Mouse (Mus musculus) forebrain, embryonic 10.5 days (tissue): ENCODE results near the gene Itga6. TPM values are rescaled to one million over a fixed set of nuclear protein-coding genes. Genes with fewer than 3 reads are reported as not detected.
"Not testable (repeated sequence)": the region's sequence is repeated elsewhere in the genome, so short reads cannot be mapped to it uniquely, and the experiment has no call there.

Experiments
- DNase-seq: peaks from one replicate; pipeline ENCODE4 v3.0.0-alpha.2; 2017; ENCODE audit warnings: low spot score; ENCODE audit errors: extremely low spot score
- H3K27ac ChIP-seq: fragments of 300-500 bp; sonication (generic); 2 replicates; pipeline ENCODE4 v1.5.1; 2016; ENCODE audit warnings: mild to moderate bottlenecking
- H3K27me3 ChIP-seq: fragments of 300-500 bp; sonication (generic); 2 replicates; pipeline ENCODE4 v1.6.1; 2016; ENCODE audit warnings: mild to moderate bottlenecking; ENCODE audit not compliant: poor library complexity, severe bottlenecking
- H3K36me3 ChIP-seq: fragments of 300-500 bp; sonication (generic); replicated peaks from 2 replicates; pipeline ENCODE4 v1.6.1; 2016; ENCODE audit warnings: mild to moderate bottlenecking, moderate library complexity
- H3K4me1 ChIP-seq: fragments of 300-500 bp; sonication (generic); 2 replicates; pipeline ENCODE4 v1.6.1; 2016
- H3K4me3 ChIP-seq: fragments of 300-500 bp; sonication (generic); 2 replicates; pipeline ENCODE4 v1.5.1; 2016; ENCODE audit warnings: mild to moderate bottlenecking, moderate library complexity
- H3K9me3 ChIP-seq: fragments of 300-500 bp; sonication (generic); 2 replicates; pipeline ENCODE4 v1.6.1; 2016; ENCODE audit warnings: mild to moderate bottlenecking, moderate library complexity
- WGBS: fragments of 180-500 bp; shearing (Covaris S2); methylation state at CpG from one replicate; pipeline ENCODE4 v1.1.7; 2016; 5-methylcytosine and 5-hydroxymethylcytosine counted together
- polyA plus RNA-seq: library from polyadenylated mRNA; unstranded; fragments of >200 nt; fragmentation: Nextera tagmentation; extraction: Ambion mirVana; gene quantifications from 2 replicates; pipeline ENCODE4 v1.2.1, GENCODE M21; 2016

Itga6 gene
- polyA plus RNA-seq, 1 experiment from 2014 or later, result 45.7 TPM

DNA sequence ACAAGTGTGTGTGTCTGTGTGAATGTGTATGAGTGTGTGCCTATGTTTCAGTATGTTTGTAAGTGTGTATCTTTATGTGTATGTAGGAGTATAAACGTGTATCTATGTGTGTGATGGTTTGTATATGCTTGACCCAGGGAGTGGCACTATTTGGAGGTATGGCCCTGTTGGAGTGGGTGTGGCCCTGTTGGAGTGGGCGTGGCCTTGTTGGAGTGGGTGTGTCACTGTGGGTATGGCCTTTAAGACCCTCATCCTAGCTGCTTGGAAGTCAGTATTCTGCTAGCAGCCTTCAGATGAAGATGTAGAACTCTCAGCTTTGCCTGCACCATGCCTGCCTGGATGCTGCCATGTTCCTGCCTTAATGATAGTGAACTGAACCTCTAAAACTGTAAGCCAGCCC is 24.9 kb upstream of the Itga6 start:
- not testable (repeated sequence) for H3K9me3 ChIP-seq, DNase-seq, H3K36me3 ChIP-seq, H3K27ac ChIP-seq, H3K27me3 ChIP-seq, H3K4me3 ChIP-seq
- peaks cover 12% of the 10 kb centered on the region for H3K4me1 ChIP-seq
- 63% methylated on average over 2 of the region's 2 CpGs for WGBS

GRCm38 (mm10) chr2:71722913-71723312 is 22.5 kb upstream of the Itga6 start:
- H3K9me3 ChIP-seq, result no peaks in the 10 kb centered on the region
- no peaks in the 10 kb centered on the region for H3K27me3 ChIP-seq
- peaks cover 12% of the 10 kb centered on the region for H3K4me1 ChIP-seq
- H3K36me3 ChIP-seq, result no peaks in the 10 kb centered on the region
- no peak overlapping the region for H3K4me3 ChIP-seq
- no peak for DNase-seq
- WGBS, result 93% methylated on average over 5 of the region's 5 CpGs
- no peak overlapping the region for H3K27ac ChIP-seq

DNA sequence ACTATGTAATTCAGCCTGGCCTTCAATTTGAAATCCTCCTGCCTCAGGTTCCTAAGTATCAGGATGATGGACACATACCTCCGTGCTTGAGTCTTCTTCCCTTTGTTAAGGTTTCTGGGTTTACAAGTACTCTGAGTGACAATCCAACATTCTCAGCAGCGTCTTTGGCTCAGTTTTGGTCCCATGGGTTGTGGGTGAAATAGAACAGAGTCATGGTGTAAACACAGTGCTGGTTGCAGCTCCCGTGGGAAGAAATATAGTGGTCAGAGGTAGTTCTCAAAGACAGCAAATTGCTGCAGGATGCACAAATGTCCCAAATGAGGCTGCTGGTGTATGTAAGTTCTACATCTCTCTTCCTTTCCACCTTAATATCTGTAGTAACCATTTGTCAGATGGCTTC is 21.8 kb upstream of the Itga6 start:
- Histone ChIP-seq H3K27ac (no peak overlapping the region), H3K36me3 (no peaks in the 10 kb centered on the region), H3K27me3 (no peaks in the 10 kb centered on the region), H3K9me3 (no peaks in the 10 kb centered on the region), H3K4me3 (no peak overlapping the region), H3K4me1 (peaks cover 12% of the 10 kb centered on the region)
- WGBS, result 85% methylated on average over 3 of the region's 3 CpGs
- no peak for DNase-seq

- DNase-seq, result no peak
- Histone ChIP-seq H3K4me1 (peaks cover 9% of the 10 kb centered on the region), H3K4me3 (no peak overlapping the region), H3K27me3 (no peaks in the 10 kb centered on the region), H3K9me3 (no peaks in the 10 kb centered on the region), H3K27ac (no peak overlapping the region), H3K36me3 (no peaks in the 10 kb centered on the region)
- 87% methylated on average over 6 of the region's 6 CpGs for WGBS
These were observed 21.4 kb upstream of the Itga6 start for GRCm38 (mm10) chr2:71724028-71724427.

- no peak for DNase-seq
- Histone ChIP-seq H3K9me3 (no peaks in the 10 kb centered on the region), H3K27me3 (no peaks in the 10 kb centered on the region), H3K4me1 (no peaks in the 10 kb centered on the region), H3K4me3 (no peak overlapping the region), H3K27ac (no peak overlapping the region), H3K36me3 (no peaks in the 10 kb centered on the region)
- WGBS, result 96% methylated on average over 1 of the region's 1 CpGs
These were observed 20.0 kb upstream of the Itga6 start for GRCm38 (mm10) chr2:71725446-71725845.

- DNase-seq, result no peak
- H3K36me3 ChIP-seq, result no peaks in the 10 kb centered on the region
- no peaks in the 10 kb centered on the region for H3K27me3 ChIP-seq
- no peak overlapping the region for H3K27ac ChIP-seq
- no peak overlapping the region for H3K4me3 ChIP-seq
- no peaks in the 10 kb centered on the region for H3K9me3 ChIP-seq
- H3K4me1 ChIP-seq, result peaks cover 12% of the 10 kb centered on the region
- 92% methylated on average over 7 of the region's 7 CpGs for WGBS
These were observed 18.3 kb upstream of the Itga6 start for GRCm38 (mm10) chr2:71726883-71727676.

DNA sequence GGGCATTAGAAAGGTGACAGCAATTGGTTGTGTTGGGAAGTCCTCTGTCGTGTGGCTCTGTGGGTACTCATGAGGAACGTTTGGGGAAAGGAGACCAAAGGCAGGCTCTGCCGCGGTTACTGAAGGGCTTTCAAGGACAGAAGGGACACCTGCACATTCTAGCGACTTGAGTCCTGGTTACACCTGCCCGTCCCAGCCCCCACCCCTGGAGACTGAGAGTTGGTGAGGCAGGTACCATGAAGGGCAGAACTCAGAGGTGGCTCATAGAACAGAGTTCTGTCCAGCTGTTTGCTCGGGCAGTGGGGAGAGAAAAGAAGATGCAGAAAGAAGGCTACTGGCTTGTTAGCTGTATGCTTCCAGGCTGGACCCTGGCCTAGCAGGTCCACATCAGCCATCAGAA is 17.1 kb upstream of the Itga6 start:
- H3K27ac ChIP-seq, result peak overlapping the region; percentile 20; the same call in 1 of the 2 replicates
- WGBS, result 89% methylated on average over 7 of the region's 7 CpGs
- H3K4me1 ChIP-seq, result peaks cover 18% of the 10 kb centered on the region
- DNase-seq, result no peak
- no peaks in the 10 kb centered on the region for H3K36me3 ChIP-seq
- H3K4me3 ChIP-seq, result no peak overlapping the region
- no peaks in the 10 kb centered on the region for H3K27me3 ChIP-seq
- H3K9me3 ChIP-seq, result no peaks in the 10 kb centered on the region

GRCm38 (mm10) chr2:71728796-71729195 is 16.6 kb upstream of the Itga6 start:
- no peak for DNase-seq
- Histone ChIP-seq H3K4me1 (peaks cover 18% of the 10 kb centered on the region), H3K4me3 (no peak overlapping the region), H3K27ac (peak overlapping the region; percentile 20), H3K27me3 (no peaks in the 10 kb centered on the region), H3K9me3 (no peaks in the 10 kb centered on the region), H3K36me3 (no peaks in the 10 kb centered on the region)
- 81% methylated on average over 5 of the region's 5 CpGs for WGBS

DNA sequence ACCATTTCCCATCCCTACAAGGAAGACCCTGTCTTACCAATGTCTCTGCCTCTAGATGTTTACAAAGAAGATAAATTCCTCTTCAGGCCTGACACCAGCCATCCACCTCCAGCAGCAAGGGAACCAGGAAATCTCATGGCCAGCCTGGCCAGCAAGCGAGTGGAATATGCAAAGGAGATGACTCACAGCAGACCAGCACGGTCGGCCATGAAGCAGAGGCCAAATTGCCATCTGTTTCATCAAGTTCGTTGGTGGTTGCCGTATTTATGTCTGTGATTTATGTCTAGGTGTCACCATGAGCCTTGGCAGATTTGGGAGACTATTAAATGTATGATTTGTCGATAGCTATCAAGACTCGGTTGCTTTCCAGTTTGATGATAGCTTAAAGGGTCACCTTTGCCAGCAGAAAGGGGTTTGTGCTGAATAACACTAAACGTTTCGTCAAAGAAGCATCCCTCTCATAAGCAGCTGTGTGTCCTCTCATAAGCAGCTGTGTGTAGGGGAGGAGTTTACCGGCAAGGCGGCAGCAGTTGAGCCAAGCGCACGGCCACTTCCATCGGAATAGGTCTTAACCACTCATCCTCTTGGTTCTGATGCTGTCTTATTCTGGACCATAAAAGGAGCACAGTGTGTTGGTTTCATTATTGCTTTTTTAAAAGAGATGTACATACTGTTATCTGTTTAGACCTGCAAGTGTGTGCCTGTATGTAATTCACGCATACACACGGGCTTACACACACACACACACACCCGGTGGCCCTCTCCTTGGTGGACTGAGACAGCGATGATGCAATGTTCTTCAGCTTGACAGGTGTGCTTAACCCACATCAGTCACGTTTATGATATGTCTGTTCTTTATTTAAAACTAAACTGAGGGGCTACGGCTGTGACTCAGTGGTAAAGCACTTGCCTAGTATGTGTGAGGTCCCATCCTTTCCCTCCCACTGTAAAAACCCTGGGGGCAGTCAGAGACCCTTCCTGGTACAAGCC is 14.5 kb upstream of the Itga6 start:
- DNase-seq, result no peak
- Histone ChIP-seq H3K27me3 (no peaks in the 10 kb centered on the region), H3K4me1 (peaks cover 18% of the 10 kb centered on the region), H3K36me3 (no peaks in the 10 kb centered on the region), H3K4me3 (no peak overlapping the region), H3K27ac (no peak overlapping the region), H3K9me3 (no peaks in the 10 kb centered on the region)
- WGBS, result 91% methylated on average over 20 of the region's 20 CpGs

DNA sequence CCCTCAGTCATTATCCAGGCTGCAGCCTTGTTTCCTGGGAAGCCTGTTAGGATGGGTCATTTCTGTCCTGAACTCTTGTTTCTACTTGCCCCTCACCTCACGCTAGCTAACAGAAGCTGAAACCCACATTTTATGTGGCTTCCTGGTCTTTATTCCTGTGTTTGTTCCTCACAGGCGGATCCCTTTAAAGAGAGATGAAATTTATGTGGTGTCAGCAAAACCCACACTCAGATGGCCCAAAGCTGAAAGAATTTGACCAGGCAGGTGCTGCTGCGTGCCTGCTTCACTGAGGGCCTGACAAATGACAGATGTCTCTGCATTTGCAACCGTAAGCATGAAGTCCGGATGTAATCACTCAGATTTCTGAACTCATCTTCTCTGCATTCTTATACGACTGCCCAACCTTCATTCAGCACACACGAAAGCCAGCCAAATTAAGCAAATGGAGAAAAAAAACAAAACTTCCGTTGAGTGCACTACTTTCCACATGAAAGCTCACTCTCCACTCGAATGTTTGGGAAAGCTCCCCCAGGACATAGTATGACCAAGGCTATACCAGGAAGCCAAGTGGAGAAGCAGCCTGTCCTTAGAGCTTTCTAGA is 10.5 kb upstream of the Itga6 start:
- Histone ChIP-seq H3K4me1 (peaks cover 38% of the 10 kb centered on the region), H3K9me3 (peaks cover 3% of the 10 kb centered on the region; the same call in 1 of the 2 replicates), H3K36me3 (no peaks in the 10 kb centered on the region), H3K4me3 (no peak overlapping the region), H3K27me3 (no peaks in the 10 kb centered on the region), H3K27ac (no peak overlapping the region)
- WGBS, result 90% methylated on average over 9 of the region's 9 CpGs
- DNase-seq, result no peak

- no peak for DNase-seq
- Histone ChIP-seq H3K4me1 (peaks cover 40% of the 10 kb centered on the region), H3K27me3 (no peaks in the 10 kb centered on the region), H3K4me3 (no peak overlapping the region), H3K9me3 (peaks cover 3% of the 10 kb centered on the region; the same call in 1 of the 2 replicates), H3K27ac (no peak overlapping the region), H3K36me3 (no peaks in the 10 kb centered on the region)
- 97% methylated on average over 17 of the region's 17 CpGs for WGBS
These were observed 9.8 kb upstream of the Itga6 start for GRCm38 (mm10) chr2:71735541-71736159.

- no peak overlapping the region for H3K27ac ChIP-seq
- H3K4me3 ChIP-seq, result no peak overlapping the region
- H3K36me3 ChIP-seq, result no peaks in the 10 kb centered on the region
- WGBS, result 92% methylated on average over 2 of the region's 2 CpGs
- peaks cover 36% of the 10 kb centered on the region for H3K4me1 ChIP-seq
- peaks cover 3% of the 10 kb centered on the region; the same call in 1 of the 2 replicates for H3K9me3 ChIP-seq
- no peaks in the 10 kb centered on the region for H3K27me3 ChIP-seq
- DNase-seq, result no peak
These were observed 9.2 kb upstream of the Itga6 start for GRCm38 (mm10) chr2:71736213-71736612.
